Mouse (Mus musculus) kidney, adult 2 months (tissue): ENCODE data around the gene Maml3.

ENCODE experiments used
- CTCF ChIP-seq: fragments of 200-500 bp; conservative IDR thresholded peaks from 2 replicates; pipeline ENCODE4 v1.5.1; 2011; ENCODE audit warnings: low read depth, mild to moderate bottlenecking, control low read depth, low read length, moderate library complexity, mixed read lengths; ENCODE audit not compliant: insufficient read depth, insufficient read length
- POLR2A ChIP-seq: fragments of 200-500 bp; IDR thresholded peaks from one replicate; pipeline ENCODE4 v1.6.1; 2011; ENCODE audit warnings: low read depth, low read length, control low read depth

- TF ChIP-seq CTCF (no peak; the same call in 1 of the 2 replicates), POLR2A (no peak)
These were observed 353.4 kb downstream of the Maml3 start for GRCm38 (mm10) chr3:51751440-51751839.
